Mouse (Mus musculus) liver, embryonic 14.5 days (tissue): Measurements from ENCODE around the gene Pdcl2.

Experiments
- CTCF ChIP-seq: IDR thresholded peaks from 2 replicates; pipeline ENCODE4 v1.5.1; 2016; ENCODE audit warnings: antibody characterized with exemption, low read depth, control low read depth
- EP300 ChIP-seq: IDR thresholded peaks from 2 replicates; pipeline ENCODE4 v1.6.1; 2016; ENCODE audit warnings: antibody characterized with exemption, low read depth

DNA sequence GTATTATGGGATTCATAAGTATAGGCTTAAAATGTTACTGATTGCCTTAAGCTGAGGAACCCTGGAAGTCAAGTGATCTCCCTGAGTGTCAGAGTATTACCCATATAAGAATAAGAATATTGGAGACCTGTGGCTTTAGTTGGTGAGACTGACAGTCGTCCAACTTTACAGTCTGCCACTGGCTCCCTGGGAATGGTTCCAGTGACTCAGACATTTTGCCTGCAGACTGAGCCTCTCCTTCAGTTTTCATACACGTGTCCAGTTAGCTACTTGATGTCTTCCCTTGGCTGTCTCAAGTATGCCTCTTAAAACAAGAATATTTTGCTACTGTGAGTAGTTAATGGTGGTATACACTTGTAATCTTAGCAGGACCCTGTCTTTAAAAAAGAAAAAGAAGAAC, 22.8 kb downstream of the Pdcl2 start:
- no peak for TF ChIP-seq CTCF
- TF ChIP-seq EP300: no peak
